8 mouse cellular contexts compared by ENCODE assay signal in genomic region chr13:25020540-25020892, GRCm38 (mm10). TPM values are rescaled to one million over a fixed set of nuclear protein-coding genes. Genes with fewer than 3 reads are reported as not detected.
DNase-seq lines count a peak whose midpoint lies in the region; ATAC-seq and TF ChIP-seq lines count a peak whose summit lies in the region.

No protein-coding gene starts in this region.

- no peak for TF ChIP-seq CTCF in testis, adult 2 months (IDR thresholded peaks at IDR 0.05; ENCODE audit: control insufficient read depth, insufficient read depth, insufficient replicate concordance, low read depth, low read length)

- H3K9me3 ChIP-seq in limb, embryonic 13.5 days, result no peaks in the 10 kb centered on the region
- H3K9me3 ChIP-seq in neural tube, embryonic 14.5 days (ENCODE audit: control insufficient read depth, low read length), result no peaks in the 10 kb centered on the region

- TF ChIP-seq POLR2A in testis, adult 2 months (IDR thresholded peaks at IDR 0.05; ENCODE audit: control insufficient read depth, low read depth, low read length), result no peak

- H3K9ac ChIP-seq in limb, embryonic 13.5 days, result peak overlapping the region; percentile 91
- H3K9ac ChIP-seq in neural tube, embryonic 14.5 days (replicated peaks; ENCODE audit: low read depth, low read length), result peak overlapping the region; percentile 83; the same call in 1 of the 2 replicates

- H3K4me2 ChIP-seq in limb, embryonic 13.5 days (replicated peaks), result peak overlapping the region; percentile 74
- peak overlapping the region; percentile 68 for H3K4me2 ChIP-seq in neural tube, embryonic 14.5 days (ENCODE audit: low read depth, low read length)

- peak overlapping the region; percentile 95 for H3K27ac ChIP-seq in testis, adult 2 months (ENCODE audit: control insufficient read depth, insufficient read depth, low read depth, low read length)
- 0 out of 2 replicates have a peak overlapping the region, but pooled peaks have one; percentile 33 for H3K27ac ChIP-seq in limb, embryonic 13.5 days
- peak overlapping the region; percentile 70 for H3K27ac ChIP-seq in neural tube, embryonic 14.5 days (ENCODE audit: low read depth, low read length)

- 0 out of 2 replicates have a peak, but pooled peaks have one; percentile 22 for ATAC-seq in limb, embryonic 13.5 days (ENCODE audit: low FRiP score, low read depth)
- ATAC-seq in neural tube, embryonic 14.5 days (ENCODE audit: low read depth), result peak; percentile 42; the same call in 1 of the 2 replicates

- H3K4me1 ChIP-seq in testis, adult 2 months (ENCODE audit: control insufficient read depth, insufficient read depth, low read length), result peaks cover 10% of the 10 kb centered on the region
- peaks cover 18% of the 10 kb centered on the region for H3K4me1 ChIP-seq in limb, embryonic 13.5 days
- peaks cover 9% of the 10 kb centered on the region for H3K4me1 ChIP-seq in neural tube, embryonic 14.5 days (ENCODE audit: control insufficient read depth, insufficient read depth, low read length)

- WGBS in limb, embryonic 13.5 days, result 61% methylated on average over 4 of the region's 4 CpGs
- 62% methylated on average over 4 of the region's 4 CpGs for WGBS in neural tube, embryonic 14.5 days

- H3K27me3 ChIP-seq in testis, adult 2 months (ENCODE audit: control insufficient read depth, insufficient read depth, low read length), result no peaks in the 10 kb centered on the region
- H3K27me3 ChIP-seq in limb, embryonic 13.5 days, result 0 out of 2 replicates have a peak, but pooled peaks cover 2% of the 10 kb centered on the region
- no peaks in the 10 kb centered on the region for H3K27me3 ChIP-seq in neural tube, embryonic 14.5 days (ENCODE audit: control insufficient read depth, insufficient read depth, low read length)

- DNase-seq in adrenal gland, postnatal 36 days, result peak; percentile 15 to 18
- DNase-seq in adrenal gland, postnatal 25 days, result no peak
- no peak for DNase-seq in testis, postnatal 10 days (ENCODE audit: low spot score)
- DNase-seq in right cerebral cortex, adult 18-20 months, result no peak
- no peak for DNase-seq in cerebellum, adult 11 months

- H3K4me3 ChIP-seq in testis, adult 2 months (ENCODE audit: control insufficient read depth, low read depth, low read length), result peak overlapping the region; percentile 98
- peak overlapping the region; percentile 75 for H3K4me3 ChIP-seq in limb, embryonic 13.5 days
- H3K4me3 ChIP-seq in neural tube, embryonic 14.5 days (ENCODE audit: low read depth, low read length), result peak overlapping the region; percentile 83

- peaks cover 2% of the 10 kb centered on the region for H3K36me3 ChIP-seq in testis, adult 2 months (ENCODE audit: control insufficient read depth, insufficient read depth, low read length)
- H3K36me3 ChIP-seq in limb, embryonic 13.5 days, result 0 out of 2 replicates have a peak, but pooled peaks cover 7% of the 10 kb centered on the region
- H3K36me3 ChIP-seq in neural tube, embryonic 14.5 days (ENCODE audit: control insufficient read depth, insufficient read depth, low read length), result no peaks in the 10 kb centered on the region

RNA-seq across cellular contexts. Expression of gene Mrs2, which starts 0.3 kb away (rescaled TPM):
- total RNA-seq in adrenal gland, postnatal 36 days (2021), result 10 to 100 TPM; 44.4 to 49.0 TPM
- 79.4 and 86.8 TPM in 2 replicates for total RNA-seq in adrenal gland, postnatal 25 days (2021)
- polyA plus RNA-seq in testis, adult 2 months (2012; rRNA removed), result 48.3 and 55.9 TPM in 2 replicates
- polyA plus RNA-seq in limb, embryonic 13.5 days (2015; fragmentation: Nextera tagmentation; extraction: Ambion mirVana), result 13.6 and 14.6 TPM in 2 replicates
- 25.9 and 27.2 TPM in 2 replicates for polyA plus RNA-seq in neural tube, embryonic 14.5 days (2014; fragmentation: Nextera tagmentation; extraction: Ambion mirVana)

RNA-seq across cellular contexts. Expression of gene Dcdc2a, which starts 35.3 kb away (rescaled TPM):
- under 1 TPM; 0.17 to 0.40 TPM for total RNA-seq in adrenal gland, postnatal 36 days (2021)
- 0.43 TPM in 1 of 2 replicates, not detected in the other for total RNA-seq in adrenal gland, postnatal 25 days (2021)
- polyA plus RNA-seq in testis, adult 2 months (2012; rRNA removed), result 3.2 TPM in 2 replicates
- polyA plus RNA-seq in limb, embryonic 13.5 days (2015; fragmentation: Nextera tagmentation; extraction: Ambion mirVana), result 2.0 and 2.2 TPM in 2 replicates
- polyA plus RNA-seq in neural tube, embryonic 14.5 days (2014; fragmentation: Nextera tagmentation; extraction: Ambion mirVana), result 2.0 and 2.5 TPM in 2 replicates

Comparison
In these comparisons a context has a peak if more than half of its experiments do, and no peak if none do; other contexts are left out.
1. DNase-seq: peak in adrenal gland, postnatal 36 days (2 of 2); none in adrenal gland, postnatal 25 days (single experiment), testis, postnatal 10 days (single experiment), right cerebral cortex, adult 18-20 months (single experiment) and cerebellum, adult 11 months (single experiment).
2. H3K27ac ChIP-seq: peak in every context shown above with its lines; median percentile 95 in testis, adult 2 months; 70 in neural tube, embryonic 14.5 days; 33 in limb, embryonic 13.5 days.
3. Peak in every context shown above with its lines, with median percentiles within 50 percentile points of each other: H3K4me3 ChIP-seq.